Mouse (Mus musculus): ENCODE data around the gene Tmem95.

DNA sequence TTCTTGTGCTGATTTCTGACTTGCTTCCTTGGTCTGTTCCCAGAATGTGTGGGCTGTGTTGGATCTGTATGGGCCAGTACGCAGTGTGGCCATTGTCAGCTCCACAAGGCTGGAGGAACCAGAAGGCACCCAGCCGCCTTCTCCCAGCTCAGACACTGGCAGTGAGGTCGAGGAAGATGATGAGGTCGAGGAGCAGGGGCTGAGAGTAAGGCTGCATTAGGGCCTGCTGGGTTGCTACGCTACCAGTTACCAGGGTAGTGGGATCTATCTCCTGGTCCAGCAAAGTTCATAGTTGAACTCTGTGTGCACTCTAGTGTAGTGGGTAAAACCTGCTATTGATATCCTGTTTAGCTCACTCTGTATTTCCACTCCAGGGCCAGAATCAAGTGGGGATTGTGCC is 31.4 kb upstream of the Tmem95 start:
- TF ChIP-seq EP300 (IDR thresholded peaks at IDR 0.05; ENCODE audit: low read depth) (no peak), CTCF (IDR thresholded peaks at IDR 0.05; ENCODE audit: low read depth) (no peak)
